Mouse (Mus musculus): ENCODE results near the gene Pomgnt1.

The Pomgnt1 gene

GRCm38 (mm10) chr4:116173072-116173471 lies 49.4 kb downstream of the Pomgnt1 start, which contains the start of the genes 1700042G07Rik and Gm49337:
TSS of gene 1700042G07Rik (plus strand) at chr4:116173372.
TSS of gene Gm49337 (plus strand) at chr4:116173384.
- no peak for DNase-seq (ENCODE audit: low spot score in 2 of 2)

GRCm38 (mm10) chr4:116173752-116174151 lies 50.1 kb downstream of the Pomgnt1 start:
- no peak for DNase-seq (ENCODE audit: low spot score in 2 of 2)

GRCm38 (mm10) chr4:116174466-116175116 lies 51.0 kb downstream of the Pomgnt1 start:
- DNase-seq (ENCODE audit: low spot score in 2 of 2) = no peak

DNA sequence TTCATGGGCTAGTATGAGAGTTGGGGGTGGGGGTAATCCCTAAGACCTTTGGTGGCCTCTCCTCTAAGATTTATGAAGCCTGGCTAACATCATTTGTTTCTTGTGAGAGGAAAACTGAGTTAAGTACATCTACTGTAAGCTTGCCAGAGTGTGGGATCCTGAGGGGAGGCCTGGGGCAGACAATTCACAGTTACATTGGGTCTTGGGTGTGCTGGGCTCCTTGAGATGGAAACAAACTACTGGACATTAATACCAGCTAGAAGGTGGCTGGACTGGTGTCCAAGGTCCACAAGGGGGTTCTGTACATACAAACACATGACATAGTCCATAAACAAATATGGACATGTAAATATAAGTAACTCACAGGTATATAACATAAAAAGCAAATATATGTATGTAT lies 51.5 kb downstream of the Pomgnt1 start:
- DNase-seq (ENCODE audit: low spot score in 2 of 2) = no peak

- peak; percentile 57 to 64 for DNase-seq (ENCODE audit: low spot score in 2 of 2)
Measured at GRCm38 (mm10) chr4:116175711-116176542, 52.3 kb downstream of the Pomgnt1 start.

GRCm38 (mm10) chr4:116176543-116176988 lies 52.9 kb downstream of the Pomgnt1 start:
- peak; percentile 72 to 81 for DNase-seq (ENCODE audit: low spot score in 2 of 2)

- DNase-seq (ENCODE audit: low spot score in 2 of 2) = no peak
Measured at GRCm38 (mm10) chr4:116177140-116177539, 53.5 kb downstream of the Pomgnt1 start.

DNA sequence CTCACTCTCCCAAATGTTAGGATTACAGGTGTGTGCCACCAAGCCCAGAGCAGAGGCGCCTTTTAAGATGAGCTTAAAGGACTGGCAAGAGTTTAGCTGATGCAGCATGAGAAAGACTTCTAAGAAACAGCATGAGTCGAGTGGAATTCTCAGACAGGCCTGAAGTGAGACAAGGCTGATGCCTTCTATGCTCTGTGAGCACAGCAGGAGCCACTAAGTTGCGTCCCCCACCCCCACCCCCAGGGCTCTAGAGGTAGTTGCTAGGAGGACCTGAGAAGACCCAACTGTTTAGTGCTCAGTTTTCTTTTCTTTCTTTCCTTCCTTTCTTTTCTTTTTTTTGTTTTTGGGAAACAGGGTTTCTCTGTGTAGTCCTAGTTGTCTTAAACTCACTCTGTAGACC lies 58.4 kb downstream of the Pomgnt1 start:
- no peak for DNase-seq (ENCODE audit: low spot score in 2 of 2)

DNA sequence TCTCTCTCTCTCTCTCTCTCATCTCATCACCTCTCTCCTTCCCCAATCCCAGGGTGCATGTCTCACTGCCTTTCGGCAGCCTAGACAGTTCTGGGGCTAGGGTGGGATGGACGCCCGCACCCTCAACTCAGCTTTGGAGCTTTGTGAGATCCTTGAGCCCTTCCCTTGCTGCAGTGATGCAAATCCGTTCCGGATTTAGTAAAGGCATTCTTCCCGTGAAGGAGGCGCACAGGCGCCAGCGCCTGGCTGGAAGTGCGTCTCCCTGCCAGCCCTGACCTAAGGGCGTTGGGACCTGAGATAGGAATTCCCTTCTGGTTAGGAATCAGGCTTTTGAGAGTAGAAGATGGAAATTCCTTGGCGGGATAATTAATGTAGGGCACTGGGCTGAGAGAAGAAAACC lies 59.1 kb downstream of the Pomgnt1 start:
- DNase-seq (ENCODE audit: low spot score in 2 of 2) = peak in 1 of 2 experiments; percentile 46

- DNase-seq (ENCODE audit: low spot score in 2 of 2) = no peak
Measured at GRCm38 (mm10) chr4:116185083-116185482, 61.4 kb downstream of the Pomgnt1 start.

GRCm38 (mm10) chr4:116192286-116192835 lies 68.7 kb downstream of the Pomgnt1 start:
- DNase-seq (ENCODE audit: low spot score in 2 of 2) = no peak

DNA sequence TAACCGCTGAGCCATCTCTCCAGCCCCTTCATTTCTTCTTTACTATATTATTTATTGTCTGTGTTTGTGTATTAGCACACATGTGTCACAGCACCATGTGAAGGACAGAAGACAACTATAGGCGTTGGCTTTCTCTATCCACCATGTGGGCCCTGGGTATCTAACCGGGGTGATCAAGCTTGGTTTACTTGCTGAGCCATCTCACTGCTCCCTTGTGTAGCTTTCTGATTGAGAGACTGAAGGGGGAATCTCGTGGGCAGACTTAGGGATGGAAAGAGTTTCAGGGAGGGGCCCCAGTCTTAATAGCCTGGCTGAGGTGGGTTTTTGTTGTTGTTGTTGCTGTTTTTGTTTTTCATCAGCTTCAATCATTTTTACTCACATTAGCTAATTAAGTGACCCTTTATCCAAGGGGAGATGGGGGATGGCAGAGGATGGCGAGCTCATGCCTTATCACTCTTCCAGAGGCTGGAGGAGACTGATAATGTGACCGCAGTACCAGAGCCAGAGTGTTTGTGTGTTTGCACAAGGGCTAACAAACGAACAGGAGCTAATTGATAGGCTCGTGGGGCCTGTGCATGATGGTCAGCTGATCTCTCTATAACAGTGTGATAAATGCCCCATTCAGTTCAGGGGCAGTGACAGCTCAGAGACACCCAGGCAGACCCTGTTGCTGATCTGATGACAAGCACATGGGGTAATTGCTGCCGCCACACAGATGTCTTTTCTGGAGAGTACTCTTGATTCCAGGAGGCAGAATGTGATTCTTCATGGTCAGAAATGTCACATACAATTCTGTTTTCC lies 70.1 kb downstream of the Pomgnt1 start:
- DNase-seq (ENCODE audit: low spot score in 2 of 2) = no peak

DNA sequence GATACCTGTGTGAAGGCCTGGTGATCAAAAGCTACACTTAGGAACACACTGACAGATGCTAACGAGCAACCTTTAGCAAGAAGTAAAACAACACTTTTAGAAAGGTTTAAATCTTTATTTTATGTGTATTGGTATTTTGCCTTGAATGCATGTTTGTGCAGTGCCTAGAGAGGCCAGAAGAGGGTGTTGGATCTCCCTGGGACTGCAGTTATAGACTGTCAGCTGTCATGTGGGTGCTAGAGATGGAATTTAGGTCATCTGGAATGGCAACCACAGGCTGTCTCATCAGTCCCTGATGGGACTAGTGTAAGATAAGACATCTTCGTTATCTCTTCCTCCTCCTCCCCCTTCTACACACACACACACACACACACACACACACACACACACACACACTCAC lies 74.8 kb downstream of the Pomgnt1 start:
- no peak for DNase-seq (ENCODE audit: low spot score in 2 of 2)

DNA sequence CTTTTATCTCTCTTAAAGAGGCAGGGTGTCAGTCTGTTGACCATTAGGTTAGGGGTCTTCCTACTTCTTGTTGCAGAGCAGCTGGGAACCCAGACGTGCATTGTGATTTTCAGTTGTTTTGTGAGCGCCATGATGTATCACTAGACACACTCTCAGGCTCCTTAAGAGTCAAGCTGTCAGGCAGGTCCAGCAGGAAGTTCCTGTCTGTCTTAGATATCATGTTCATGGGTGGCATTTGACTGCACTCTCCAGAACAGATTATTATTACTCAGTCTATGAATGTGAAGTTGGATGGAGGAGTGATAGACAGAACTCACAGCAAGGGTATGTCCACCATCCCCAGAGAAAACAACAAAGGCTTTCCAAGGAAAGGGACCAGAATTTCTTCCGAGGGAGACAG lies 80.8 kb downstream of the Pomgnt1 start:
- DNase-seq (ENCODE audit: low spot score in 2 of 2) = no peak

DNA sequence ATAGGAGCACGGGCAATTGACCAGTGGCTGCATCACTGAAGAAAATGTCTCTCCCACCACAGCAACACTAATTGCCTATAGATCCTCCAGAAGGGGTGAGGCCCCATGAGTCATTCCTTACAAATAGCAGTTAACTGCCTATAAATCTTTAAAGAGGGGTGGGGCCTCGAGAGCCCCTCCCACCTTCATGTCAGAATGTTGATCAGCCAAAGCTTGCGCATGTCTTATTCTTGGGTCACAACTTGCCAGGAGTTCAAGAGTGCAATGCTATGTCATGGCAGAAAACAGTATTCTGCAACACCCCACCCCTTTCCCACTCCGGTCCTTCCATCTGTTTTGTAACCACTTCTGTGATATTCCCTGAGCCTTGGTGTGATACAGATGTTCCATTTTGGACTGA lies 82.9 kb downstream of the Pomgnt1 start:
- no peak for DNase-seq (ENCODE audit: low spot score in 2 of 2)

- no peak for DNase-seq (ENCODE audit: low spot score in 2 of 2)
Measured at GRCm38 (mm10) chr4:116208891-116209290, 85.3 kb downstream of the Pomgnt1 start.
